Mouse (Mus musculus): ENCODE measurements at regions not wholly inside any gene's neighbourhood (a gene's known extent, or its start where the extent isn't known, plus 50 kb on each side); places are given as distances from the start of the nearest gene placed in this dataset.

DNA sequence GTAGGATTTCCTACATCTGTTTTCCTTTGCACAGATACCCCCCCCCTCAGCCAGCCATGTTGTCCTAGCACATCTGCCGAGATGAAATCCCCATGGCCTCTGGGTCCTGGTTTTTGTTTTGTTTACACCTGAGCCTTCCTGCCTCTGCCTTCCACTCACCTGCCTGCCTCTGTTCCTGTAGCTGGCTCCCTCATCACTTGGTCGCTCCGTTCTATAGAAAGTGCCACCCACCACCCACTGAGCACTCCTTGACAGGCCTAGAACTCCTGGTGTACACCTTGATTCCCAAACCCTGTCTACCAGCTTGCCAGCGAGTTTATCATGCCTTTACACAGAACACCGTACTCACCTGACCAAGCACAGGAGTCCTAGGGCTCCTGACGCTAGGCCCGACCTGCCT is 72.6 kb upstream of the Armc2 start:
- Histone ChIP-seq H3K27ac (replicated peaks; ENCODE audit: low read depth, low read length) (no peak overlapping the region), H3K27me3 (replicated peaks; ENCODE audit: control insufficient read depth, insufficient read depth, low read length) (no peaks in the 10 kb centered on the region), H3K36me3 (ENCODE audit: control insufficient read depth, insufficient read depth, low read length) (no peaks in the 10 kb centered on the region), H3K4me1 (ENCODE audit: control insufficient read depth, insufficient read depth, low read length) (peaks cover 18% of the 10 kb centered on the region), H3K9me3 (ENCODE audit: control insufficient read depth, low read length) (no peaks in the 10 kb centered on the region), H3K4me2 (ENCODE audit: low read depth, low read length) (no peak overlapping the region), H3K9ac (ENCODE audit: low read depth, low read length) (no peak overlapping the region), H3K4me3 (ENCODE audit: low read depth, low read length) (no peak overlapping the region)
- ATAC-seq (ENCODE audit: low read depth) (no peak), DNase-seq (ENCODE audit: low spot score) (no peak)
- WGBS = 89% methylated on average over 7 of the region's 7 CpGs

DNA sequence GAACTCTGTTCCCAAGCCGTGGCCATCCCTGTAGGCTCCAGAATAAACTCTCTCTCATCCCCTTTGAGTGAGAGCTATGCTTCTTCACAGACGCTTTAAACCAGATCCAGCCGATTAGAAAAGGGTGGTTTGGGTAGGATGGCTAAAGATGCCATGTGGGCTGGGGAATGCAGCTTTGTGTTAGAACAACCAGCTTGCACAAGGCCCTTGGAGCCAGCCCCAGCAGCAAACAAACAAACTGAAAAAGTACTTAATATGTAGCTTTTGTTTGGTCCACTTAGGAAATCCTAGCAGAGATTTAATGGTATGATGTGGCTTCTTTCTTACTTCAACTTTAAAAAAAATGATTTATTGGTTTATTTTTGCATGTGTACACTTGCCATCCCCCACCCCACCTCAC is 71.9 kb upstream of the Armc2 start:
- DNase-seq (ENCODE audit: low spot score) (no peak), ATAC-seq (ENCODE audit: low read depth) (no peak)
- Histone ChIP-seq H3K27ac (replicated peaks; ENCODE audit: low read depth, low read length) (peak overlapping the region; percentile 70), H3K4me2 (ENCODE audit: low read depth, low read length) (no peak overlapping the region), H3K36me3 (ENCODE audit: control insufficient read depth, insufficient read depth, low read length) (no peaks in the 10 kb centered on the region), H3K9me3 (ENCODE audit: control insufficient read depth, low read length) (0 out of 2 replicates have a peak, but pooled peaks cover 4% of the 10 kb centered on the region), H3K9ac (ENCODE audit: low read depth, low read length) (no peak overlapping the region), H3K4me3 (ENCODE audit: low read depth, low read length) (no peak overlapping the region), H3K4me1 (ENCODE audit: control insufficient read depth, insufficient read depth, low read length) (peaks cover 18% of the 10 kb centered on the region), H3K27me3 (replicated peaks; ENCODE audit: control insufficient read depth, insufficient read depth, low read length) (no peaks in the 10 kb centered on the region)
- 42% methylated on average over 3 of the region's 3 CpGs for WGBS

- no peaks in the 10 kb centered on the region for H3K36me3 ChIP-seq (ENCODE audit: control insufficient read depth, insufficient read depth, low read length)
- peak overlapping the region; percentile 70 for H3K27ac ChIP-seq (replicated peaks; ENCODE audit: low read depth, low read length)
- peaks cover 18% of the 10 kb centered on the region for H3K4me1 ChIP-seq (ENCODE audit: control insufficient read depth, insufficient read depth, low read length)
- no peak overlapping the region for H3K9ac ChIP-seq (ENCODE audit: low read depth, low read length)
- no peak overlapping the region for H3K4me3 ChIP-seq (ENCODE audit: low read depth, low read length)
- peak; percentile 34; the same call in 1 of the 2 replicates for ATAC-seq (ENCODE audit: low read depth)
- H3K4me2 ChIP-seq (ENCODE audit: low read depth, low read length) = no peak overlapping the region; the same call in 1 of the 2 replicates
- 0 out of 2 replicates have a peak, but pooled peaks cover 4% of the 10 kb centered on the region for H3K9me3 ChIP-seq (ENCODE audit: control insufficient read depth, low read length)
- H3K27me3 ChIP-seq (replicated peaks; ENCODE audit: control insufficient read depth, insufficient read depth, low read length) = no peaks in the 10 kb centered on the region
- 49% methylated on average over 5 of the region's 5 CpGs for WGBS
- DNase-seq (ENCODE audit: low spot score) = peak; percentile 40
These were observed 71.4 kb upstream of the Armc2 start for GRCm38 (mm10) chr10:42089686-42090085.

GRCm38 (mm10) chr10:42089235-42089625 is 71.0 kb upstream of the Armc2 start:
- no peak overlapping the region for H3K9ac ChIP-seq (ENCODE audit: low read depth, low read length)
- peak; percentile 90 for ATAC-seq (ENCODE audit: low read depth)
- peaks cover 18% of the 10 kb centered on the region for H3K4me1 ChIP-seq (ENCODE audit: control insufficient read depth, insufficient read depth, low read length)
- H3K27me3 ChIP-seq (replicated peaks; ENCODE audit: control insufficient read depth, insufficient read depth, low read length) = no peaks in the 10 kb centered on the region
- DNase-seq (ENCODE audit: low spot score) = peak; percentile 92
- no peak overlapping the region for H3K4me3 ChIP-seq (ENCODE audit: low read depth, low read length)
- 3% methylated on average over 3 of the region's 3 CpGs for WGBS
- H3K36me3 ChIP-seq (ENCODE audit: control insufficient read depth, insufficient read depth, low read length) = no peaks in the 10 kb centered on the region
- peak overlapping the region; percentile 14; the same call in 1 of the 2 replicates for H3K4me2 ChIP-seq (ENCODE audit: low read depth, low read length)
- H3K9me3 ChIP-seq (ENCODE audit: control insufficient read depth, low read length) = 0 out of 2 replicates have a peak, but pooled peaks cover 4% of the 10 kb centered on the region
- H3K27ac ChIP-seq (replicated peaks; ENCODE audit: low read depth, low read length) = peak overlapping the region; percentile 70

DNA sequence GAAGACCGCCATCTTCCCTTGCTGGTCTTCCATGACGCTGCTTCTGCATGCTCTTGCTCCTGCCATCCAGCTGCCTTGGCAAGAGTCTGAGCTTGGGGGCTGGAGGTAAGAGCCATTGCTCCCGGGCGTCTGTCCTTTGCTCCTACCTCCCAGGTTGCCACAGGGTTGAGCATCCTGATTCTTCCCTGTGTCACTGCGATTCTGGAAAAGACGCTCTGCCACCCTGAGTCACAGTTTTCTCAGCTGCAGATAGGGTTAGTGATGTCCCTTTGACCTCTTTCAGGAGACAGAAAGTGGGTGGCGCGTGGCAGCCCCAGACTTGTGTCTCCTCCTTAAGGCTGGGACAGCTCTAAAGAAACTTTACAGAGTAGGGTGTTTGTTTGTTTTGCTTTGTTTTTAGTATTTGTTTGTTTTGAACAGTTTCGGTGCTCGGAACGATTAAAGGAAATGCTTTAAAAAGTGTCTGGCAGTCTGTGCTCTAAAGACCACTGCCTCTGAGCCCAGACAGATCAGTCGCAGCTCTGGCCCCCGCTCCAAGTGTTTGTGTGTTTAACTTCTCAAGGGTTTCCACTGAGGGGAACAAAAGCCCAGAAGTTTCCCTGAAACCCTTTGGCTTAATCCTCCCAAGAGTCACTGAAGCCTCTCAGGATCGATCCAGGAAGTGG is 70.5 kb upstream of the Armc2 start:
- Histone ChIP-seq H3K4me2 (ENCODE audit: low read depth, low read length) (peak overlapping the region; percentile 14; the same call in 1 of the 2 replicates), H3K9ac (ENCODE audit: low read depth, low read length) (no peak overlapping the region), H3K36me3 (ENCODE audit: control insufficient read depth, insufficient read depth, low read length) (no peaks in the 10 kb centered on the region), H3K27me3 (replicated peaks; ENCODE audit: control insufficient read depth, insufficient read depth, low read length) (no peaks in the 10 kb centered on the region), H3K9me3 (ENCODE audit: control insufficient read depth, low read length) (0 out of 2 replicates have a peak, but pooled peaks cover 4% of the 10 kb centered on the region), H3K4me1 (ENCODE audit: control insufficient read depth, insufficient read depth, low read length) (peaks cover 18% of the 10 kb centered on the region), H3K4me3 (ENCODE audit: low read depth, low read length) (no peak overlapping the region), H3K27ac (replicated peaks; ENCODE audit: low read depth, low read length) (peak overlapping the region; percentile 70)
- 54% methylated on average over 14 of the region's 14 CpGs for WGBS
- peak; percentile 34; the same call in 1 of the 2 replicates for ATAC-seq (ENCODE audit: low read depth)
- DNase-seq (ENCODE audit: low spot score) = peak; percentile 56

DNA sequence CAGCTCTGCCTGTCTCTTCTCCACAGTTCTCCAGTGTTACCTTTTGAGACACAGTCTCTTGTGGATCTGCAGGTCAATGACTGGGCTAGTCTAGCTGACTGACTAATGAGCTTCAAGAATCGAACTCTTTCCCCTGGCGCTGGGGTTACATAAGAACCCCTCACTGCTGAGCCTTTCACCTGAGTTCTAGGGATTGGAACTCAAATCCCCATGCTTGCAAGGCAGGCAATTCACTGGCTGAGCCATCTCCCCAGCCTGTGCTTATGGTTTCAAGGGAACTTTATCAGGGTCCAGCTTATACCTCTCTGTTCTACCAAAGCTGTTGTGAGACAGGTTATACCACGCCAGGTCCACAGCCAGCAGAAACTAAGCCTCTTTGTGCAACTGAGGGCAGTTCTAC is 69.7 kb upstream of the Armc2 start:
- no peak overlapping the region for H3K27ac ChIP-seq (replicated peaks; ENCODE audit: low read depth, low read length)
- no peak for DNase-seq (ENCODE audit: low spot score)
- no peak overlapping the region for H3K9ac ChIP-seq (ENCODE audit: low read depth, low read length)
- H3K27me3 ChIP-seq (replicated peaks; ENCODE audit: control insufficient read depth, insufficient read depth, low read length) = no peaks in the 10 kb centered on the region
- H3K9me3 ChIP-seq (ENCODE audit: control insufficient read depth, low read length) = 0 out of 2 replicates have a peak, but pooled peaks cover 4% of the 10 kb centered on the region
- WGBS = 83% methylated on average over 3 of the region's 3 CpGs
- H3K4me1 ChIP-seq (ENCODE audit: control insufficient read depth, insufficient read depth, low read length) = peaks cover 18% of the 10 kb centered on the region
- no peak for ATAC-seq (ENCODE audit: low read depth)
- H3K4me2 ChIP-seq (ENCODE audit: low read depth, low read length) = no peak overlapping the region
- no peak overlapping the region for H3K4me3 ChIP-seq (ENCODE audit: low read depth, low read length)
- no peaks in the 10 kb centered on the region for H3K36me3 ChIP-seq (ENCODE audit: control insufficient read depth, insufficient read depth, low read length)

DNA sequence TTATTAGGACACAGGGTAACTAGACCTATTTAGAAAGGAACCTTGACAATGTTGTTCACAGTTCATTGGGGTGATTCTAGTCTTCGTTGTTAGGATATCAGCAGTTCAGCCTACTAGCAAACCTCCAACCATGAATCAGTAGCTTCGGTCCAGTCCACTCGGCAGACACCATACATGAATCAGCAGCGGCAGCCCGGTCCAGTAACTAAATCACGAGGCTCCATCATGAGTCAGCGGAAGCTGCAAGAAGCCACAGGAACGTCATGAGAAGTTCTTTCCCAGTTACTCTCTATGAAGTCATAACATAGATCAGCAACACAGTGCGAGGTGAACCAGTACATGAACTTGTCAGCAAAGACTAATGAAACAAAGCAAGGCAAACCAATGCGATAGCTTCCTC is 68.4 kb upstream of the Armc2 start:
- H3K9me3 ChIP-seq (ENCODE audit: control insufficient read depth, low read length) = 0 out of 2 replicates have a peak, but pooled peaks cover 4% of the 10 kb centered on the region
- H3K4me1 ChIP-seq (ENCODE audit: control insufficient read depth, insufficient read depth, low read length) = peaks cover 18% of the 10 kb centered on the region
- H3K27me3 ChIP-seq (replicated peaks; ENCODE audit: control insufficient read depth, insufficient read depth, low read length) = no peaks in the 10 kb centered on the region
- H3K4me2 ChIP-seq (ENCODE audit: low read depth, low read length) = no peak overlapping the region
- WGBS = 94% methylated on average over 10 of the region's 10 CpGs
- H3K27ac ChIP-seq (replicated peaks; ENCODE audit: low read depth, low read length) = no peak overlapping the region
- H3K4me3 ChIP-seq (ENCODE audit: low read depth, low read length) = no peak overlapping the region
- no peak overlapping the region for H3K9ac ChIP-seq (ENCODE audit: low read depth, low read length)
- H3K36me3 ChIP-seq (ENCODE audit: control insufficient read depth, insufficient read depth, low read length) = no peaks in the 10 kb centered on the region
- DNase-seq (ENCODE audit: low spot score) (no peak), ATAC-seq (ENCODE audit: low read depth) (no peak)

DNA sequence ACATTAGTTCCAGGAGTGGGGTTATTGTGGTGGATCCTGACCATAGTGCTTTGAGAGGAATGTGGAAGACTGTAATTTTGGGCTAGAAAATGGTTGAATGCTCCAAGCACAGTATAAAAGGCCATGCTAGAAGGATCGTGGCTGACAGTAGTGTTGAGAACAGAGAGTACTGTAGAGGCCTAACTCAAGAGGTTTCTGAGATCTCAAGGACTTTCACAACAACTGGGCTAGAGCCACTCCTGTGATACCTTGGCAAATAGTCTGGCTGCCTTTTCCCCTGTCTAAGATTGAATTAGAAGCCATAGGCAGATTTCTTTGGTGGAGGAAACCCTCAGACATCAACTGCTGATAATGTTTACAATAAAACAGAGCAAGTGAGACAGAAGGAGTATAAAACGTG is 67.1 kb upstream of the Armc2 start:
- no peak overlapping the region for H3K4me2 ChIP-seq (ENCODE audit: low read depth, low read length)

More for the DNA sequence above, 67.1 kb upstream of the Armc2 start:
- H3K4me3 ChIP-seq (ENCODE audit: low read depth, low read length) = no peak overlapping the region
- H3K4me1 ChIP-seq (ENCODE audit: control insufficient read depth, insufficient read depth, low read length) = peaks cover 18% of the 10 kb centered on the region
- H3K36me3 ChIP-seq (ENCODE audit: control insufficient read depth, insufficient read depth, low read length) = no peaks in the 10 kb centered on the region
- ATAC-seq (ENCODE audit: low read depth) = no peak
- H3K9me3 ChIP-seq (ENCODE audit: control insufficient read depth, low read length) = 0 out of 2 replicates have a peak, but pooled peaks cover 4% of the 10 kb centered on the region
- 83% methylated on average over 2 of the region's 2 CpGs for whole genome bisulfite sequencing
- DNase-seq (ENCODE audit: low spot score) = no peak
- H3K27me3 ChIP-seq (replicated peaks; ENCODE audit: control insufficient read depth, insufficient read depth, low read length) = no peaks in the 10 kb centered on the region
- no peak overlapping the region for H3K9ac ChIP-seq (ENCODE audit: low read depth, low read length)
- no peak overlapping the region for H3K27ac ChIP-seq (replicated peaks; ENCODE audit: low read depth, low read length)
